Mouse (Mus musculus): ENCODE data around the gene Rbm10. TPM values are rescaled to one million over a fixed set of nuclear protein-coding genes. Genes with fewer than 3 reads are reported as not detected.

Gene Rbm10
- total and polyA plus RNA-seq, 3 experiments: 55.7 to 81.5 (median 71.1) TPM

DNA sequence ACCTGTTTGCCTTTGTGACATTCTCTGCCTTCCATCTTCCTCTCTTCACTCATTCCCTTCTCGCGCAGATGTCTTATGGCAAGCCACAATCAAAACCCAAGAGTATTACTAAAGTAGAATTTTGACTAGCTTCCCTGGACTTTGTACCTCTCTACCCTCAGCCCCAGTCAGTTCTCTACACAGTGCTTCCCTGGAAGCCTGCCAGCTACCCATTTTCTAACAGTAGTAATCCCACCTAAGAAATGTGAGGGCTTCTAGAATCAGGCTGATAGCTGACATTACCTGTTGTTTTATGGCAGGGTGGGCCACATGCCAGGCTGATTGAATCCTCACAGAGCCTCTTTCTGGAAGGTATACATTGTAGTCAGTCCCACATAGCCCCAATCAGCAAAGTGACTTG is 20.8 kb downstream of the Rbm10 start:
- Histone ChIP-seq H3K36me3 (replicated peaks in 1 of 2; ENCODE audit: control insufficient read depth in 1 of 2, insufficient read depth in 1 of 2, low read length in 1 of 2) (peaks cover 71 to 87% of the 10 kb centered on the region in 2 experiments), H3K27ac (ENCODE audit: insufficient read depth, low read depth) (no peak overlapping the region), H3K4me3 (replicated peaks in 1 of 3; ENCODE audit: low read depth in 2 of 3, low read length in 2 of 3, poor library complexity in 1 of 3) (no peak overlapping the region), H3K4me1 (ENCODE audit: control insufficient read depth in 1 of 2, insufficient read depth in 2 of 2) (no peaks in the 10 kb centered on the region), H3K79me2 (replicated peaks; ENCODE audit: control insufficient read depth, extremely low read depth, insufficient read depth, poor library complexity, severe bottlenecking) (peaks cover 7% of the 10 kb centered on the region; the same call in 1 of the 2 replicates), H3K9ac (ENCODE audit: insufficient read depth, low read depth) (no peak overlapping the region), H3K4me2 (ENCODE audit: insufficient read depth, low read depth, poor library complexity, severe bottlenecking) (no peak overlapping the region), H3K27me3 (replicated peaks) (no peaks in the 10 kb centered on the region), H3K9me3 (replicated peaks; ENCODE audit: low read length) (no peaks in the 10 kb centered on the region)
- in situ Hi-C loops (cut with MboI; ENCODE audit: low pct_ligation_motif_present, low pct_unique_long_range_greater_than_20kb, low sequenced_read_pairs): no loop called here
- TF ChIP-seq USF2 (conservative IDR thresholded peaks at IDR 0.05; ENCODE audit: low read depth, low read length) (no peak), MAFK (IDR thresholded peaks at IDR 0.05; ENCODE audit: insufficient replicate concordance, low read length) (no peak), ZMIZ1 (IDR thresholded peaks at IDR 0.05; ENCODE audit: low read depth, low read length) (no peak), CTCF (conservative IDR thresholded peaks at IDR 0.05 in 1 of 2, IDR thresholded peaks at IDR 0.05 in 1 of 2; ENCODE audit: low read depth in 2 of 2, low read length in 2 of 2) (no peak), MEF2A (IDR thresholded peaks at IDR 0.05; ENCODE audit: borderline replicate concordance, low read depth, low read length) (no peak)
- no peak for DNase-seq (ENCODE audit: extremely low read depth)
- dilution Hi-C loops (cut with MboI; ENCODE audit: extremely low pct_ligation_motif_present, extremely low pct_unique_long_range_greater_than_20kb, low sequenced_read_pairs): no loop called here

- in situ Hi-C loops (cut with MboI; ENCODE audit: low pct_ligation_motif_present, low pct_unique_long_range_greater_than_20kb, low sequenced_read_pairs) (no loop called here), dilution Hi-C loops (cut with MboI; ENCODE audit: extremely low pct_ligation_motif_present, extremely low pct_unique_long_range_greater_than_20kb, low sequenced_read_pairs) (no loop called here)
- Histone ChIP-seq H3K36me3 (replicated peaks in 1 of 2; ENCODE audit: control insufficient read depth in 1 of 2, insufficient read depth in 1 of 2, low read length in 1 of 2) (peaks cover 85 to 94% of the 10 kb centered on the region in 2 experiments), H3K27ac (ENCODE audit: insufficient read depth, low read depth) (no peak overlapping the region), H3K4me2 (ENCODE audit: insufficient read depth, low read depth, poor library complexity, severe bottlenecking) (no peak overlapping the region), H3K79me2 (replicated peaks; ENCODE audit: control insufficient read depth, extremely low read depth, insufficient read depth, poor library complexity, severe bottlenecking) (no peaks in the 10 kb centered on the region), H3K9ac (ENCODE audit: insufficient read depth, low read depth) (no peak overlapping the region), H3K27me3 (replicated peaks) (no peaks in the 10 kb centered on the region), H3K9me3 (replicated peaks; ENCODE audit: low read length) (no peaks in the 10 kb centered on the region), H3K4me3 (replicated peaks in 1 of 3; ENCODE audit: low read depth in 2 of 3, low read length in 2 of 3, poor library complexity in 1 of 3) (no peak overlapping the region), H3K4me1 (ENCODE audit: control insufficient read depth in 1 of 2, insufficient read depth in 2 of 2) (no peaks in the 10 kb centered on the region)
- no peak for DNase-seq (ENCODE audit: extremely low read depth)
- no peak for TF ChIP-seq MEF2A (IDR thresholded peaks at IDR 0.05; ENCODE audit: borderline replicate concordance, low read depth, low read length)
- no peak for TF ChIP-seq EP300 (IDR thresholded peaks at IDR 0.05; ENCODE audit: low read length)
- no peak for TF ChIP-seq RCOR1 (conservative IDR thresholded peaks at IDR 0.05; ENCODE audit: low read depth, low read length)
- TF ChIP-seq CTCF (conservative IDR thresholded peaks at IDR 0.05 in 1 of 2, IDR thresholded peaks at IDR 0.05 in 1 of 2; ENCODE audit: low read depth in 2 of 2, low read length in 2 of 2): no peak
- no peak for TF ChIP-seq MAX (IDR thresholded peaks at IDR 0.05; ENCODE audit: low read length)
Measured at GRCm38 (mm10) chrX:20644780-20645179, 27.5 kb downstream of the Rbm10 start.

DNA sequence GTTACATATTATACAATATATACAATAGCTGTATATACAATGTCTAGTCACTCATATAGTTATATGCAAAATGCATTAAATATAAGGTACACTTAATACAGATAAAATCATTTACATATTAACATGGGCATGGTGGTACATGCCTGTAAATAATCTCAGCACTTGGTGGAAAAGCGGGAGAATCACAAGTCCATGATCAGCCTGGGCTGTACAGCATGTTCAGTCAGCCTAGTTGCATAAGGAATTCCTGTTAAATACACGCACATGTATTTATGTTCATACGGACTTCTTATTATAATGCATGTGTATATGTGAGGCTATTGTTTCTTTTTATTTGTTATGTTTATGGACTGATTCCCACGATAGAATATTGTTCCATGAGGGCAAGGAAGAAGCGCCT is 40.3 kb downstream of the Rbm10 start:
- dilution Hi-C loops (cut with MboI; ENCODE audit: extremely low pct_ligation_motif_present, extremely low pct_unique_long_range_greater_than_20kb, low sequenced_read_pairs): no loop called here
- peak overlapping the region in 2 of 3 experiments; percentile 54 to 63 for H3K4me3 ChIP-seq (replicated peaks in 1 of 3; ENCODE audit: low read depth in 2 of 3, low read length in 2 of 3, poor library complexity in 1 of 3)

More for the DNA sequence above, 40.3 kb downstream of the Rbm10 start:
- no peak overlapping the region for H3K27ac ChIP-seq (ENCODE audit: insufficient read depth, low read depth)
- peak overlapping the region; percentile 33; the same call in 1 of the 2 replicates for H3K9ac ChIP-seq (ENCODE audit: insufficient read depth, low read depth)
- no peak overlapping the region for H3K4me2 ChIP-seq (ENCODE audit: insufficient read depth, low read depth, poor library complexity, severe bottlenecking)
- H3K79me2 ChIP-seq (replicated peaks; ENCODE audit: control insufficient read depth, extremely low read depth, insufficient read depth, poor library complexity, severe bottlenecking): no peaks in the 10 kb centered on the region
- no peaks in the 10 kb centered on the region for H3K36me3 ChIP-seq (replicated peaks in 1 of 2; ENCODE audit: control insufficient read depth in 1 of 2, insufficient read depth in 1 of 2, low read length in 1 of 2)
- DNase-seq (ENCODE audit: extremely low read depth): peak; percentile 8
- H3K9me3 ChIP-seq (replicated peaks; ENCODE audit: low read length): no peaks in the 10 kb centered on the region
- TF ChIP-seq KAT2A (IDR thresholded peaks at IDR 0.05; ENCODE audit: insufficient replicate concordance, low read length) (no peak), ZNF384 (IDR thresholded peaks at IDR 0.05; ENCODE audit: low read depth, low read length) (no peak), ZMIZ1 (IDR thresholded peaks at IDR 0.05; ENCODE audit: low read depth, low read length) (no peak), E2F4 (IDR thresholded peaks at IDR 0.05; ENCODE audit: insufficient replicate concordance, low read depth, low read length) (no peak), ETS1 (conservative IDR thresholded peaks at IDR 0.05; ENCODE audit: low read depth, low read length) (no peak), POLR2AphosphoS2 (IDR thresholded peaks at IDR 0.05; ENCODE audit: low read depth, low read length) (no peak), HCFC1 (IDR thresholded peaks at IDR 0.05; ENCODE audit: low read depth, low read length) (no peak), MAZ (IDR thresholded peaks at IDR 0.05; ENCODE audit: low read depth, low read length) (no peak), GABPA (IDR thresholded peaks at IDR 0.05; ENCODE audit: insufficient replicate concordance, low read depth, low read length) (no peak), ZKSCAN1 (IDR thresholded peaks at IDR 0.05; ENCODE audit: borderline replicate concordance, low read depth, low read length) (no peak), RAD21 (IDR thresholded peaks at IDR 0.05; ENCODE audit: low read depth, low read length) (no peak), ZC3H11A (IDR thresholded peaks at IDR 0.05; ENCODE audit: low read depth, low read length) (no peak), ELF1 (IDR thresholded peaks at IDR 0.05; ENCODE audit: low read depth, low read length) (no peak), USF1 (IDR thresholded peaks at IDR 0.05; ENCODE audit: low read depth, low read length) (no peak), TCF12 (IDR thresholded peaks at IDR 0.05; ENCODE audit: low read depth, low read length) (no peak)
- H3K4me1 ChIP-seq (ENCODE audit: control insufficient read depth in 1 of 2, insufficient read depth in 2 of 2): peaks cover 0 to 7% of the 10 kb centered on the region in 2 experiments; a peak in 1 of 4 replicates
- no peaks in the 10 kb centered on the region for H3K27me3 ChIP-seq (replicated peaks)
- in situ Hi-C loops (cut with MboI; ENCODE audit: low pct_ligation_motif_present, low pct_unique_long_range_greater_than_20kb, low sequenced_read_pairs): loop anchor here (25.0 kb wide), 1 partner anchor 280 kb away; the partner anchor contains the start of gene Cfp

Measured in CH12.LX (cell line).